11 mouse cellular contexts compared by ENCODE assay signal in the genomic region with DNA sequence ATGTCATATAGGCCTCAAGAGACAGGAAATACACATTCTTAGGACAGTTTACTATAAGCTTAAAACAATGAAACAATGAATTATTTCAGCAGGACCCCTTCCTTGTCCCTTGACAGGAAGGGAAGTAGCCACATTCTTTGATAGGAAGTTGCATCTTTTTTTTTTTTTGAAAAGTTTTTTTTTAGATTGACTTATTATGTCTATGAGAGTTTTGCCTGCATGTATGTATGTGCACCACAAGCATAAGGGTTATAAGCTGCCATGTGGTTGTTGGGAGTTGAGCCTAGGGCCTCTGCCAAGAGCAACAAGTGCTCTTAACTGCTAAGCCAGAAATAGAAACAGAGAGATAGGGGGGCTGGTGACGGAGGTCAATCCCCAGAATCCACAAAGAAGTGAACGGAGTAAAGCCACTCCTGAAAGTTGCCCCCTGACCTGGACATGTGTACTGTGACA. TPM values are rescaled to one million over a fixed set of nuclear protein-coding genes. Genes with fewer than 3 reads are reported as not detected.
DNase-seq lines count a peak whose midpoint lies in the region; ATAC-seq lines count a peak whose summit lies in the region.
"Had no signal": no experiment of that assay in that cellular context is flagged by ENCODE, and none has a peak within 500 bp of the region (broad histone marks: within the 10 kb centered on the region; RNA-seq: fewer than 3 reads in every experiment).

No protein-coding gene starts in this region.

- peaks cover 4% of the 10 kb centered on the region; the same call in 1 of the 2 replicates for H3K4me1 ChIP-seq in kidney, embryonic 14.5 days (ENCODE audit: control insufficient read depth, insufficient read depth, low read length)
- H3K4me1 ChIP-seq in midbrain, embryonic 16.5 days (ENCODE audit: control insufficient read depth, insufficient read depth, low read length), result no peaks in the 10 kb centered on the region
- no peaks in the 10 kb centered on the region for H3K4me1 ChIP-seq in midbrain, embryonic 10.5 days
- peaks cover 29% of the 10 kb centered on the region for H3K4me1 ChIP-seq in heart, embryonic 10.5 days
- H3K4me1 ChIP-seq in stomach, embryonic 14.5 days (ENCODE audit: control insufficient read depth, insufficient read depth, low read length), result 0 out of 2 replicates have a peak, but pooled peaks cover 3% of the 10 kb centered on the region

- no peak overlapping the region for H3K9ac ChIP-seq in kidney, embryonic 14.5 days (ENCODE audit: low read depth, low read length)
- H3K9ac ChIP-seq in midbrain, embryonic 16.5 days (ENCODE audit: low read depth, low read length), result no peak overlapping the region
- H3K9ac ChIP-seq in stomach, embryonic 14.5 days (replicated peaks; ENCODE audit: low read depth, low read length), result no peak overlapping the region
- H3K9ac ChIP-seq: liver, embryonic 14.5 days had no signal

- peak overlapping the region; percentile 73 for H3K27ac ChIP-seq in kidney, embryonic 14.5 days (ENCODE audit: low read depth, low read length)
- H3K27ac ChIP-seq in midbrain, embryonic 16.5 days (ENCODE audit: low read length), result peak overlapping the region; percentile 20; the same call in 1 of the 2 replicates
- no peak overlapping the region for H3K27ac ChIP-seq in midbrain, embryonic 10.5 days (replicated peaks)
- H3K27ac ChIP-seq in heart, embryonic 10.5 days, result peak overlapping the region; percentile 84
- peak overlapping the region; percentile 24; the same call in 1 of the 2 replicates for H3K27ac ChIP-seq in stomach, embryonic 14.5 days (ENCODE audit: low read length)
- H3K27ac ChIP-seq: liver, embryonic 14.5 days had no signal

- H3K9me3 ChIP-seq in kidney, embryonic 14.5 days (ENCODE audit: control insufficient read depth, low read length), result no peaks in the 10 kb centered on the region
- no peaks in the 10 kb centered on the region for H3K9me3 ChIP-seq in midbrain, embryonic 16.5 days (replicated peaks; ENCODE audit: control insufficient read depth, low read length, poor library complexity, severe bottlenecking)
- H3K9me3 ChIP-seq in midbrain, embryonic 10.5 days (replicated peaks), result no peaks in the 10 kb centered on the region
- no peaks in the 10 kb centered on the region for H3K9me3 ChIP-seq in heart, embryonic 10.5 days
- no peaks in the 10 kb centered on the region for H3K9me3 ChIP-seq in stomach, embryonic 14.5 days (ENCODE audit: control insufficient read depth, low read depth, low read length)
- H3K9me3 ChIP-seq: G1E had no signal

- no peak for DNase-seq in kidney, postnatal 36 days
- DNase-seq in midbrain, embryonic 10.5 days (ENCODE audit: low spot score), result no peak
- DNase-seq in heart, embryonic 10.5 days (ENCODE audit: low spot score), result no peak
- DNase-seq in layer of hippocampus, adult 9-10 months (ENCODE audit: low spot score), result no peak
- no peak for DNase-seq in spleen, postnatal 14 days (ENCODE audit: low spot score in 2 of 2)
- DNase-seq: adrenal gland, postnatal 36 days had no signal

- ATAC-seq in kidney, embryonic 14.5 days (ENCODE audit: low FRiP score, low TSS enrichment), result peak; percentile 46; the same call in 1 of the 2 replicates
- no peak for ATAC-seq in midbrain, embryonic 16.5 days
- ATAC-seq in stomach, embryonic 14.5 days (ENCODE audit: insufficient number of reproducible peaks, insufficient read depth, low FRiP score, low read depth), result no peak

- H3K4me2 ChIP-seq in kidney, embryonic 14.5 days (replicated peaks; ENCODE audit: low read depth, low read length), result no peak overlapping the region
- no peak overlapping the region for H3K4me2 ChIP-seq in midbrain, embryonic 16.5 days (ENCODE audit: low read length)
- H3K4me2 ChIP-seq in stomach, embryonic 14.5 days (replicated peaks; ENCODE audit: low read depth, low read length), result no peak overlapping the region

- no peak overlapping the region for H3K4me3 ChIP-seq in kidney, embryonic 14.5 days (ENCODE audit: low read length)
- no peak overlapping the region for H3K4me3 ChIP-seq in midbrain, embryonic 16.5 days (ENCODE audit: low read depth, low read length)
- H3K4me3 ChIP-seq in midbrain, embryonic 10.5 days, result no peak overlapping the region
- H3K4me3 ChIP-seq in heart, embryonic 10.5 days, result peak overlapping the region; percentile 22; the same call in 1 of the 2 replicates
- H3K4me3 ChIP-seq in stomach, embryonic 14.5 days (ENCODE audit: low read depth, low read length), result no peak overlapping the region

- WGBS in kidney, embryonic 14.5 days, result 69% methylated on average over 2 of the region's 2 CpGs
- 71% methylated on average over 2 of the region's 2 CpGs for WGBS in midbrain, embryonic 16.5 days
- 72% methylated on average over 2 of the region's 2 CpGs for WGBS in midbrain, embryonic 10.5 days
- 8% methylated on average over 2 of the region's 2 CpGs for WGBS in heart, embryonic 10.5 days
- 73% methylated on average over 2 of the region's 2 CpGs for WGBS in stomach, embryonic 14.5 days

- H3K36me3 ChIP-seq in kidney, embryonic 14.5 days (ENCODE audit: control insufficient read depth, insufficient read depth, low read length), result peaks cover 73% of the 10 kb centered on the region
- H3K36me3 ChIP-seq in midbrain, embryonic 16.5 days (ENCODE audit: control insufficient read depth, insufficient read depth, low read length), result peaks cover 36% of the 10 kb centered on the region
- H3K36me3 ChIP-seq in midbrain, embryonic 10.5 days, result peaks cover 85% of the 10 kb centered on the region
- H3K36me3 ChIP-seq in heart, embryonic 10.5 days, result peaks cover 65% of the 10 kb centered on the region
- H3K36me3 ChIP-seq in stomach, embryonic 14.5 days (ENCODE audit: control insufficient read depth, insufficient read depth, low read length), result peaks cover 47% of the 10 kb centered on the region

- H3K27me3 ChIP-seq in kidney, embryonic 14.5 days (ENCODE audit: control insufficient read depth, insufficient read depth, low read length), result no peaks in the 10 kb centered on the region
- no peaks in the 10 kb centered on the region for H3K27me3 ChIP-seq in midbrain, embryonic 16.5 days (ENCODE audit: control insufficient read depth, insufficient read depth, low read depth, low read length)
- no peaks in the 10 kb centered on the region for H3K27me3 ChIP-seq in midbrain, embryonic 10.5 days (ENCODE audit: low read depth, poor library complexity, severe bottlenecking)
- no peaks in the 10 kb centered on the region for H3K27me3 ChIP-seq in heart, embryonic 10.5 days (ENCODE audit: insufficient read depth, poor library complexity, severe bottlenecking)
- no peaks in the 10 kb centered on the region for H3K27me3 ChIP-seq in stomach, embryonic 14.5 days (ENCODE audit: control insufficient read depth, insufficient read depth, low read length)

RNA-seq across cellular contexts. Expression of a gene that starts 6.7 kb away (rescaled TPM):
- polyA plus RNA-seq in kidney, embryonic 14.5 days (2014; fragmentation: Nextera tagmentation; extraction: Ambion mirVana), result 24.9 and 30.1 TPM in 2 replicates
- 40.0 and 40.2 TPM in 2 replicates for polyA plus RNA-seq in midbrain, embryonic 16.5 days (2015; fragmentation: Nextera tagmentation; extraction: Ambion mirVana)
- 19.6 and 23.8 TPM in 2 replicates for polyA plus RNA-seq in midbrain, embryonic 10.5 days (2016; fragmentation: Nextera tagmentation; extraction: Ambion mirVana)
- polyA plus RNA-seq in heart, embryonic 10.5 days (2016; fragmentation: Nextera tagmentation; extraction: Ambion mirVana), result 16.9 and 18.7 TPM in 2 replicates
- 25.9 and 27.7 TPM in 2 replicates for polyA plus RNA-seq in stomach, embryonic 14.5 days (2014; fragmentation: Nextera tagmentation; extraction: Ambion mirVana)

RNA-seq across cellular contexts. Expression of a gene that starts 26.2 kb away (rescaled TPM):
- 21.5 and 32.0 TPM in 2 replicates for polyA plus RNA-seq in kidney, embryonic 14.5 days (2014; fragmentation: Nextera tagmentation; extraction: Ambion mirVana)
- polyA plus RNA-seq in midbrain, embryonic 16.5 days (2015; fragmentation: Nextera tagmentation; extraction: Ambion mirVana), result 10.3 and 10.8 TPM in 2 replicates
- polyA plus RNA-seq in midbrain, embryonic 10.5 days (2016; fragmentation: Nextera tagmentation; extraction: Ambion mirVana), result 16.4 and 19.3 TPM in 2 replicates
- 55.3 and 75.2 TPM in 2 replicates for polyA plus RNA-seq in heart, embryonic 10.5 days (2016; fragmentation: Nextera tagmentation; extraction: Ambion mirVana)
- 31.2 and 34.3 TPM in 2 replicates for polyA plus RNA-seq in stomach, embryonic 14.5 days (2014; fragmentation: Nextera tagmentation; extraction: Ambion mirVana)

RNA-seq across cellular contexts. Expression of a gene that starts 36.2 kb away (rescaled TPM):
- 78.2 and 99.5 TPM in 2 replicates for polyA plus RNA-seq in kidney, embryonic 14.5 days (2014; fragmentation: Nextera tagmentation; extraction: Ambion mirVana)
- polyA plus RNA-seq in midbrain, embryonic 16.5 days (2015; fragmentation: Nextera tagmentation; extraction: Ambion mirVana), result 95.7 and 98.3 TPM in 2 replicates
- 63.4 and 65.5 TPM in 2 replicates for polyA plus RNA-seq in midbrain, embryonic 10.5 days (2016; fragmentation: Nextera tagmentation; extraction: Ambion mirVana)
- polyA plus RNA-seq in heart, embryonic 10.5 days (2016; fragmentation: Nextera tagmentation; extraction: Ambion mirVana), result 56.1 and 80.1 TPM in 2 replicates
- polyA plus RNA-seq in stomach, embryonic 14.5 days (2014; fragmentation: Nextera tagmentation; extraction: Ambion mirVana), result 74.4 and 91.8 TPM in 2 replicates

RNA-seq across cellular contexts. Expression of a gene that starts 54.9 kb away (rescaled TPM):
- 66.1 and 119 TPM in 2 replicates for polyA plus RNA-seq in kidney, embryonic 14.5 days (2014; fragmentation: Nextera tagmentation; extraction: Ambion mirVana)
- 105 and 118 TPM in 2 replicates for polyA plus RNA-seq in midbrain, embryonic 16.5 days (2015; fragmentation: Nextera tagmentation; extraction: Ambion mirVana)
- polyA plus RNA-seq in midbrain, embryonic 10.5 days (2016; fragmentation: Nextera tagmentation; extraction: Ambion mirVana), result 127 and 133 TPM in 2 replicates
- 110 and 113 TPM in 2 replicates for polyA plus RNA-seq in heart, embryonic 10.5 days (2016; fragmentation: Nextera tagmentation; extraction: Ambion mirVana)
- polyA plus RNA-seq in stomach, embryonic 14.5 days (2014; fragmentation: Nextera tagmentation; extraction: Ambion mirVana), result 101 and 104 TPM in 2 replicates
